Mouse (Mus musculus) kidney, postnatal 0 days (tissue): ENCODE results near the gene Setd3. TPM values are rescaled to one million over a fixed set of nuclear protein-coding genes. Genes with fewer than 3 reads are reported as not detected.

Source experiments
- ATAC-seq: fragments of 200-750 bp; cut with Nextera tagmentation; replicated peaks from 2 replicates; pipeline ENCODE4 v1.8.0; 2017; ENCODE audit warnings: low read depth, moderate number of reproducible peaks, moderate TSS enrichment, moderate library complexity; ENCODE audit not compliant: low FRiP score
- DNase-seq: peaks from one replicate; pipeline ENCODE4 v3.0.0-alpha.2; 2016; ENCODE audit warnings: low spot score
- H3K27ac ChIP-seq: fragments of 300-500 bp; sonication (generic); 2 replicates; pipeline ENCODE4 v1.5.1; 2014; ENCODE audit warnings: mild to moderate bottlenecking
- H3K27me3 ChIP-seq: fragments of 300-500 bp; sonication (generic); 2 replicates; pipeline ENCODE4 v1.6.1; 2014; ENCODE audit warnings: low read length, mixed read lengths; ENCODE audit not compliant: insufficient read depth
- H3K36me3 ChIP-seq: fragments of 300-500 bp; sonication (generic); 2 replicates; pipeline ENCODE4 v1.6.1; 2014; ENCODE audit warnings: low read length, mixed read lengths; ENCODE audit not compliant: insufficient read depth
- H3K4me1 ChIP-seq: fragments of 300-500 bp; sonication (generic); replicated peaks from 2 replicates; pipeline ENCODE4 v1.6.1; 2014; ENCODE audit warnings: antibody characterized with exemption, low read length, mixed read lengths; ENCODE audit not compliant: insufficient read depth
- H3K4me2 ChIP-seq: fragments of 300-500 bp; sonication (generic); 2 replicates; pipeline ENCODE4 v1.6.1; 2014; ENCODE audit warnings: mild to moderate bottlenecking, low read length, moderate library complexity, mixed read lengths
- H3K4me3 ChIP-seq: fragments of 300-500 bp; sonication (generic); replicated peaks from 2 replicates; pipeline ENCODE4 v1.5.1; 2014; ENCODE audit warnings: low read depth, low read length
- H3K9ac ChIP-seq: fragments of 300-500 bp; sonication (generic); 2 replicates; pipeline ENCODE4 v1.6.1; 2014; ENCODE audit warnings: low read depth, low read length
- H3K9me3 ChIP-seq: fragments of 300-500 bp; sonication (generic); replicated peaks from 2 replicates; pipeline ENCODE4 v1.6.1; 2016; ENCODE audit warnings: low read length, inconsistent platforms, mixed read lengths
- CTCF ChIP-seq: IDR thresholded peaks from 2 replicates; pipeline ENCODE4 v1.5.1; 2016; ENCODE audit warnings: antibody characterized with exemption, low read depth, mild to moderate bottlenecking, moderate library complexity
- WGBS: fragments of 180-500 bp; shearing (Covaris S2); extraction: QIAGEN DNeasy Blood & Tissue Kit; methylation state at CpG from one replicate; pipeline ENCODE4 v1.1.7; 2014; 5-methylcytosine and 5-hydroxymethylcytosine counted together
- polyA plus RNA-seq: library from polyadenylated mRNA; unstranded; fragments of >200 nt; fragmentation: Nextera tagmentation; extraction: Ambion mirVana; gene quantifications from 2 replicates; pipeline ENCODE4 v1.2.1, GENCODE M21; 2015

The Setd3 gene
- polyA plus RNA-seq, 1 experiment from 2014 or later = 74.3 TPM

DNA sequence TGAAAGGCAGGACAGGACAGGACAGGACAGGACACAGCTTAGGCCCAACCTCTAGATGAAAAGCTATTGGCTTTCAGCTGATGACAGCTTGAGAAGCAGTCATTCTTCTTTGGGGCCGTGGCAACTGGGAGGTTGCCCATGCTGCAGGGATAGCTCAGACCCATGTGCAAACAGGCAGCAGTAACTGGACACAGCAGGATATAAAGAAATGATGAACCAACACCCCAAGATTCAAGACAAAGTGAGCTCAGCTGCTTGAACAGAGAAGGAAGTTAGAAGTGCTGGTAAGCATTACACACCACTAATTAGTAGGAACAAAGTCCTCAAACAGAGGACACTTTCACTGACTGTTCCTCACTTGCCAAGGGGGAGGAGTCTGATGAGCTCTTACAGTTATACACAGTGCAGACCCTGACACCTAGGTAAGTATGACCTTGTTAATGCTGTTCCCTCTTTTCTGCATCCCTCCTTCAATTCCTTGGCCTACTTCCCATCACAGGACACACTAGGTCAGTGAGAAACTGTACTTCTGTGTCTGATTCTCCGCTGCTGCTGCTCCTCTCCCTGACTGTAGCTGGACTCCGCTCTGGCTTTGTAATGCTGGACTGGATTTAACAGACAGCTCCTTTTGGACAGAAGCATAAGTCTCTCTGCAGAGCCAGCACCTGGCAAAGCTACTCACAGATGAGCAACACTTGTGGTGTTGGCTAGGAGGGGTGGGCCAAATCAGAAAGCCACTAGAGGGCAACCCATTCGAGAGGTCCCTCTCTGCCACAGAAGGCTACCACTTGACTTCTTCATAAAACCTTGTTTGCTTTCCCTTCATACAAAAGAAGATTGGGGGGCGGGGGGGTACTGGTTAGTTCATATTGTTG lies 35.3 kb downstream of the Setd3 start:
- Histone ChIP-seq H3K36me3 (peaks cover 10% of the 10 kb centered on the region; the same call in 1 of the 2 replicates), H3K9me3 (no peaks in the 10 kb centered on the region), H3K4me1 (no peaks in the 10 kb centered on the region), H3K4me2 (no peak overlapping the region), H3K27ac (no peak overlapping the region), H3K4me3 (no peak overlapping the region), H3K27me3 (no peaks in the 10 kb centered on the region), H3K9ac (no peak overlapping the region)
- DNase-seq (no peak), ATAC-seq (peak; percentile 86)
- WGBS = 88% methylated on average over 5 of the region's 5 CpGs
- no peak for TF ChIP-seq CTCF

DNA sequence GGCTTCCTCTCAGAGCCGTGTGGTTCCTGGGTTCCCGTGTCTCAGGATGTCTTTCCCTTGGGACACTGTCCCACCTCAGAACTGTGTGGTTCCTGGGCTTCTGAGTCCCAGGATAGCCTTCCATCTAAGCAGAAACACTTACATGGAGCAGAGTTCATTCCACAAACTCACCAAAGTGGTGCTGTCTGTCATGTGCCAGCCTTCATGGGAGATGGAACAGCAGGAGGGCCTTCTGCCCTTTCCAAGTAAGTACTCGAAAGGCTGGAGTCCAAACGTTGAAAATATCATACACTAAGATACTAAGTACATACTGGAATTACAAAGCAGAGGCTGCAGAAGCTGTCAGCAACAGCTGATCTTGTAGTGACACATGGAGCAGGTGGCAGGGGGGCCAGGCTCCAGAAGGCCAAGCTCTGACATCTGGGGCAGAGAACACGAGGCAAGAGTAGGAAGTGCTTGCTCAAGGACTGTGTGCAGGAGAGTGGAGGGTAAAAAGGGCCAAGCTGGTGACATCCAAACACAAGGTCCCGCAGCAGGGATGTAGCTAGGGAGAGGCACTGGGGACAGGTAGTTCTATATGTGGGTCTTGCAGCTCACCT lies 43.4 kb downstream of the Setd3 start:
- Histone ChIP-seq H3K4me2 (no peak overlapping the region), H3K27ac (no peak overlapping the region), H3K4me1 (no peaks in the 10 kb centered on the region), H3K9ac (no peak overlapping the region), H3K4me3 (no peak overlapping the region), H3K9me3 (no peaks in the 10 kb centered on the region), H3K36me3 (0 out of 2 replicates have a peak, but pooled peaks cover 9% of the 10 kb centered on the region), H3K27me3 (no peaks in the 10 kb centered on the region)
- WGBS = 77% methylated on average over 6 of the region's 6 CpGs
- DNase-seq (no peak), ATAC-seq (0 out of 2 replicates have a peak, but pooled peaks have one; percentile 5)
- no peak for TF ChIP-seq CTCF

DNA sequence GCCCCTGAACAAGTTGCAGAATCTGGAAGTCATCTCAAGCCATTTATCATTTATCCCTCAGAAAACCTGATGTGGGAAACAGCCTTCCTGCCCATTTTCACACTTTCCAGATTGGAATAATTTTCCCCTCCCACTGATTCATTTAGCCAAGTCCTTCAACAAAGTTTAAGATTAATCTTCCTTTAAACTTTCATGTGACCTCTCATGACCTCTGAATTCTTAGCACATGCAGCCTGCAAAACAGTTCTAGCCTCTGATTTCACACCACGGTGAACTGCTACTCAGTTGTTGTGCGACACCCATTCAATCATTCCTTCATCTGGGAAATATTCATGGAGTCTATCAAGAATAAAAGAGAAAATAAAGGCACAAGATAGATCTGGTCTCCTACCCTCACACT lies 45.9 kb downstream of the Setd3 start:
- no peak overlapping the region for H3K27ac ChIP-seq
- no peak overlapping the region for H3K4me2 ChIP-seq
- no peaks in the 10 kb centered on the region for H3K4me1 ChIP-seq
- no peak overlapping the region for H3K9ac ChIP-seq
- WGBS = 61% methylated on average over 2 of the region's 2 CpGs
- 0 out of 2 replicates have a peak, but pooled peaks cover 22% of the 10 kb centered on the region for H3K36me3 ChIP-seq
- DNase-seq (no peak), ATAC-seq (no peak)
- no peaks in the 10 kb centered on the region for H3K27me3 ChIP-seq
- H3K9me3 ChIP-seq = no peaks in the 10 kb centered on the region
- no peak for TF ChIP-seq CTCF
- no peak overlapping the region for H3K4me3 ChIP-seq

DNA sequence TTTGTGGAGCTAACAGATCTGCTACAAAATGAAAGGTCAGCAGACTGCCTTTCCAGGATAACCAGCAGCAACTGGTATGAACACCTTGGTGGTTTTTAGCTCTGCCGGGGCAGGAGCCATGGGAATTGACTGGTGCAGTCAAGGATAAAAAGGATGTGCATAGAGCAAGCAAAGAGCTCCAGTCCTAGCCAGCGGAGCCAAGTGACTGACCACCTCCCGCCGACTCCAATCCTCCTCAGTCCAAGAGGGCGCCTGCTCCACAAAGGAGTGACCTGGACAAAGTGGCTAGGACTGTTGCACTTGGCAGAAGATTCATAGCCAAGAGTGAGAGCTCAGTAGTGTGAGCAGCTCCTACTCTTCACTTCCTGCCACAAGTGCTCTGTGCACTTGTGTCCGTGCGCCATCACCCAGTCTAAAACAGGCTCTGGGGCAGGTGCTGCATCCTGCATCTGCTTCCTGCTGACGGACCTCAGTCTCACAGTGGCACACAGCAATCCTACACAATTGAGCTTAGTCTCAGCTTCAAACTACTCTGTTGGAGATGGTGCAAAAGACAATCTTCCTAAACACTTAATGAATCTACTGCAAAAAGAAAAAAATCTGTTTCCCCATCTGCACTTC lies 46.6 kb downstream of the Setd3 start:
- 75% methylated on average over 8 of the region's 8 CpGs for whole genome bisulfite sequencing
- no peak for DNase-seq
- TF ChIP-seq CTCF = no peak
- no peaks in the 10 kb centered on the region for H3K27me3 ChIP-seq
- H3K27ac ChIP-seq = no peak overlapping the region
- no peak overlapping the region for H3K9ac ChIP-seq
- no peak overlapping the region for H3K4me2 ChIP-seq
- H3K4me3 ChIP-seq = no peak overlapping the region
- H3K36me3 ChIP-seq = 0 out of 2 replicates have a peak, but pooled peaks cover 22% of the 10 kb centered on the region
- H3K4me1 ChIP-seq = no peaks in the 10 kb centered on the region
- ATAC-seq = peak; percentile 69
- H3K9me3 ChIP-seq = no peaks in the 10 kb centered on the region

DNA sequence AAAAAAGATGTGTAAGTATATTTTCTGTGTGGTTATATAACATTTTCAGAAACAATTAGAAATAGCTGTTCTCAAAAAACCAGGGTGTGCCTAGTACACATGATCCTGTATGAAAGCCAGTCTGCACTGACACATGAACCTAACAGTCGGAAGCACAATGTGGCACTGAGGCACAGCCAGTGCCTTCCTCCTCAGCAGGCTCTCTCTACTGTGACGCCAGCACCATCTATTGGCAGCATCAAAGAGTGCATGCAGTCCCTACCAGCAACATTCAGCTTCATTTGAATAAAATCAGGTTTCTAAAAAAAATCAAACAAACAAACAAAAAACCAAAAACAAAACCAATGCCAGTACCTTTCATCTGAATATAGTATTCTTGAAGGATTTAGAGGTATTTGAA lies 57.8 kb downstream of the Setd3 start:
- peak; percentile 75 for DNase-seq
- 0 out of 2 replicates have a peak, but pooled peaks have one; percentile 43 for ATAC-seq
- peaks cover 5% of the 10 kb centered on the region; the same call in 1 of the 2 replicates for H3K36me3 ChIP-seq

DNA sequence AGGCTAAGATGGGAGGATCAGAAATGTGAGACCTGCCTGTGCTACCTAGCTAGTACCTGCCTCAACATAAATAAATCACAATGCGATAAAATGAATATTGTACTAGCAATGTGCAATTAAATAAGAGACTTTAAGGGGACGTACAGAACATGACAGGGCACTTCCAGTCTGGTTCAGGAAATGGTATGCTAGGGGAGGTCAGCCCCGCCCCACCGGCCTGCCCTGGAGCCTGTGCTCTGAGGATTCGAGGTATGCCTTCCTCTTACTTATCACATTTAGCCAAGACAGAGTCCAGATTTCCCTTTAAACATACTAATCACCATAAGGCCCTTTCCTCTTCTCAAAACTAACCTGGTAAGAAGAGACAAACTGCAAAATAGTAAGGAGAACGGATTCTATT lies 58.7 kb downstream of the Setd3 start:
- Histone ChIP-seq H3K27me3 (no peaks in the 10 kb centered on the region), H3K4me1 (no peaks in the 10 kb centered on the region), H3K27ac (no peak overlapping the region), H3K9ac (no peak overlapping the region), H3K9me3 (no peaks in the 10 kb centered on the region), H3K4me3 (no peak overlapping the region), H3K4me2 (no peak overlapping the region), H3K36me3 (peaks cover 10% of the 10 kb centered on the region; the same call in 1 of the 2 replicates)
- no peak for DNase-seq
- 64% methylated on average over 6 of the region's 6 CpGs for WGBS
- no peak for TF ChIP-seq CTCF
- no peak for ATAC-seq

More for the DNA sequence above, 57.8 kb downstream of the Setd3 start:
- Histone ChIP-seq H3K4me2 (no peak overlapping the region), H3K9me3 (no peaks in the 10 kb centered on the region), H3K4me1 (no peaks in the 10 kb centered on the region), H3K9ac (no peak overlapping the region), H3K4me3 (no peak overlapping the region), H3K27ac (no peak overlapping the region), H3K27me3 (no peaks in the 10 kb centered on the region)
- peak; percentile 90 for TF ChIP-seq CTCF
- WGBS = 8% methylated on average over 2 of the region's 2 CpGs
